Mouse (Mus musculus) gastrocnemius, postnatal 10 days (tissue): Measurements from ENCODE around the gene Ror1. TPM values are rescaled to one million over a fixed set of nuclear protein-coding genes. Genes with fewer than 3 reads are reported as not detected.

ENCODE experiments used
- total RNA-seq, 2 experiments: library from RNA; stranded (reverse); gene quantifications; 2 replicates each; pipeline ENCODE4 v1.2.3; 2021

Gene Ror1
- total RNA-seq, 2 experiments from 2014 or later, result 5.4 to 6.3 TPM

Other genes starting within 250 kb of the Ror1 start
- gene Pgm1, start 166.4 kb upstream of the Ror1 start, total RNA-seq, result 100 to 1,000 TPM; 757 to 836 TPM
- 1 to 10 TPM; 5.2 to 5.8 TPM for gene Itgb3bp, start 166.0 kb upstream of the Ror1 start, total RNA-seq